9 mouse cellular contexts compared by ENCODE assay signal in genomic region chr2:69428116-69428515, GRCm38 (mm10). TPM values are rescaled to one million over a fixed set of nuclear protein-coding genes. Genes with fewer than 3 reads are reported as not detected.
DNase-seq lines count a peak whose midpoint lies in the region; ATAC-seq and TF ChIP-seq lines count a peak whose summit lies in the region.
"Had no signal": no experiment of that assay in that cellular context is flagged by ENCODE, and none has a peak within 500 bp of the region (broad histone marks: within the 10 kb centered on the region; RNA-seq: fewer than 3 reads in every experiment).

No protein-coding gene starts in this region.

- no peak overlapping the region for H3K4me3 ChIP-seq in forebrain, embryonic 15.5 days
- H3K4me3 ChIP-seq in intestine, postnatal 0 days (ENCODE audit: low read depth, low read length), result no peak overlapping the region
- no peak overlapping the region for H3K4me3 ChIP-seq in midbrain, embryonic 12.5 days

- no peaks in the 10 kb centered on the region for H3K36me3 ChIP-seq in forebrain, embryonic 15.5 days
- no peaks in the 10 kb centered on the region for H3K36me3 ChIP-seq in intestine, postnatal 0 days (ENCODE audit: control insufficient read depth, insufficient read depth)
- peaks cover 22% of the 10 kb centered on the region; the same call in 1 of the 2 replicates for H3K36me3 ChIP-seq in midbrain, embryonic 12.5 days

- no peak overlapping the region for H3K4me2 ChIP-seq in forebrain, embryonic 15.5 days (replicated peaks)
- no peak overlapping the region for H3K4me2 ChIP-seq in intestine, postnatal 0 days (replicated peaks; ENCODE audit: low read depth)
- no peak overlapping the region for H3K4me2 ChIP-seq in midbrain, embryonic 12.5 days (replicated peaks)

- no peak for ATAC-seq in CD4-positive, CD25-positive, alpha-beta regulatory T cell, adult 4 months
- peak; percentile 76 for ATAC-seq in cerebellum, adult (ENCODE audit: insufficient number of reproducible peaks, low FRiP score, low TSS enrichment)
- ATAC-seq in forebrain, embryonic 15.5 days (replicated peaks), result peak; percentile 68; the same call in 1 of the 2 replicates
- no peak for ATAC-seq in intestine, postnatal 0 days
- ATAC-seq in midbrain, embryonic 12.5 days (ENCODE audit: low FRiP score, low read depth), result peak; percentile 34; the same call in 1 of the 2 replicates

- H3K9ac ChIP-seq in forebrain, embryonic 15.5 days (replicated peaks), result no peak overlapping the region
- no peak overlapping the region for H3K9ac ChIP-seq in intestine, postnatal 0 days (ENCODE audit: low read depth, low read length)
- H3K9ac ChIP-seq in midbrain, embryonic 12.5 days (replicated peaks), result no peak overlapping the region

- no peak overlapping the region for H3K27ac ChIP-seq in forebrain, embryonic 15.5 days (replicated peaks)
- H3K27ac ChIP-seq in intestine, postnatal 0 days (ENCODE audit: low read depth, low read length), result no peak overlapping the region
- no peak overlapping the region for H3K27ac ChIP-seq in midbrain, embryonic 12.5 days (replicated peaks)
- H3K27ac ChIP-seq: macrophage had no signal

- peak; percentile 84 for TF ChIP-seq CTCF in intestine, postnatal 0 days (IDR thresholded peaks at IDR 0.05; ENCODE audit: low read depth)

- H3K4me1 ChIP-seq in forebrain, embryonic 15.5 days, result no peaks in the 10 kb centered on the region
- H3K4me1 ChIP-seq in intestine, postnatal 0 days (replicated peaks; ENCODE audit: control insufficient read depth, insufficient read depth, low read length), result no peaks in the 10 kb centered on the region
- H3K4me1 ChIP-seq in midbrain, embryonic 12.5 days, result no peaks in the 10 kb centered on the region

- WGBS in forebrain, embryonic 15.5 days, result 32% methylated on average over 3 of the region's 3 CpGs
- 29% methylated on average over 3 of the region's 3 CpGs for WGBS in intestine, postnatal 0 days
- WGBS in midbrain, embryonic 12.5 days, result 38% methylated on average over 3 of the region's 3 CpGs

- intact Hi-C loops in left cerebral cortex, postnatal 10 days (cut with DNase I), result loop anchor here (5.0 kb wide), 2 partner anchors 151 to 641 kb away; no protein-coding TSS in a partner anchor

- peak; percentile 59 for DNase-seq in CD4-positive, CD25-positive, alpha-beta regulatory T cell, adult 2 months (ENCODE audit: low read depth, low spot score)
- DNase-seq in left cerebral cortex, postnatal 10 days (ENCODE audit: extremely low spot score in 1 of 2, low spot score in 2 of 2), result peak; percentile 46 to 64
- DNase-seq in right cerebral cortex, postnatal 4 days, result peak; percentile 76

- no peaks in the 10 kb centered on the region for H3K27me3 ChIP-seq in forebrain, embryonic 15.5 days
- no peaks in the 10 kb centered on the region for H3K27me3 ChIP-seq in intestine, postnatal 0 days (replicated peaks; ENCODE audit: control insufficient read depth, insufficient read depth, low read length)
- peaks cover 8% of the 10 kb centered on the region; the same call in 1 of the 2 replicates for H3K27me3 ChIP-seq in midbrain, embryonic 12.5 days

- no peaks in the 10 kb centered on the region for H3K9me3 ChIP-seq in forebrain, embryonic 15.5 days
- H3K9me3 ChIP-seq in intestine, postnatal 0 days (ENCODE audit: control insufficient read depth), result no peaks in the 10 kb centered on the region
- H3K9me3 ChIP-seq in midbrain, embryonic 12.5 days, result no peaks in the 10 kb centered on the region

RNA-seq across cellular contexts. Expression of gene Dhrs9, which starts 47.9 kb away (rescaled TPM):
- polyA plus RNA-seq in CD4-positive, CD25-positive, alpha-beta regulatory T cell, adult 4 months (2017; shearing (Covaris generic)), result not detected
- polyA plus RNA-seq in forebrain, embryonic 15.5 days (2015; fragmentation: Nextera tagmentation; extraction: Ambion mirVana), result not detected in 2 replicates
- polyA plus RNA-seq in intestine, postnatal 0 days (2015; fragmentation: Nextera tagmentation; extraction: Ambion mirVana), result 2.2 TPM in 2 replicates
- not detected for total RNA-seq in left cerebral cortex, postnatal 10 days (2021)
- polyA plus RNA-seq in midbrain, embryonic 12.5 days (2016; fragmentation: Nextera tagmentation; extraction: Ambion mirVana), result not detected in 2 replicates

Comparison
In these comparisons a context has a peak if more than half of its experiments do, and no peak if none do; other contexts are left out.
1. ATAC-seq: peak in cerebellum, adult (single experiment), forebrain, embryonic 15.5 days (single experiment) and midbrain, embryonic 12.5 days (single experiment); none in CD4-positive, CD25-positive, alpha-beta regulatory T cell, adult 4 months (single experiment) and intestine, postnatal 0 days (single experiment).
2. Peak in every context shown above with its lines, with median percentiles within 50 percentile points of each other: DNase-seq.